Mouse (Mus musculus) CD4-positive helper T cell, adult 2 months (primary cell): Measurements from ENCODE around the gene Olfr1293-ps.

Source experiments
- DNase-seq: peaks from one replicate; pipeline ENCODE4 v3.0.0-alpha.2; 2012; ENCODE audit warnings: low read depth, missing footprints, low spot score

Olfr1293-ps gene

GRCm38 (mm10) chr2:111524903-111525302, at the start of gene Olfr1293-ps:
TSS of gene Olfr1293-ps (plus strand) at chr2:111525203.
- no peak for DNase-seq

- no peak for DNase-seq
Measured at GRCm38 (mm10) chr2:111480519-111480918, 44.5 kb upstream of the Olfr1293-ps start, which contains the start of gene Olfr1289. TSS of gene Olfr1289 (plus strand) at chr2:111480819.

GRCm38 (mm10) chr2:111493729-111494128, 31.3 kb upstream of the Olfr1293-ps start, which contains the start of gene Olfr1290:
TSS of gene Olfr1290 (minus strand) at chr2:111493829.
- no peak for DNase-seq

DNA sequence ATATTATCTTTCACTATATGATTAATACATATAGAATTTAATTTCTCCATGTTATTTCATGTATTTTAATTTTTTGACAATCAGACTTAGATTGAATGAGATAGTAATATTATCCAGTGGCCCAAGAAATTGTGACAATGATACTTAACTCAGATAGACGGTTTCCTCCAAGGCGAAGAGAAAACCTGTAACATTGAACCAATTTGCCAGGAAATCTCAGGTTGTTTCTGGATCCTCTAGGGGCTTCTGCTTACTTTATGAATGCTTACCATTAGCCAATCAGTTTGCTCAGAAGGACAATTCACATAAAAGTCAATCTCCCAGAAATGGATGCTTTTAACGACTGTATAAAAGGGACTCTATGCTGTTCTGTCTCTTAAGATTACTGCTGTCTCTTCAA, 28.1 kb upstream of the Olfr1293-ps start, which contains the start of gene Olfr1291-ps1:
TSS of gene Olfr1291-ps1 (plus strand) at position 301 of the 400 bp plus-strand sequence.
- DNase-seq: no peak

- DNase-seq: no peak
Measured at GRCm38 (mm10) chr2:111517451-111517850, 7.6 kb upstream of the Olfr1293-ps start.

GRCm38 (mm10) chr2:111540191-111540590, 15.2 kb downstream of the Olfr1293-ps start, which contains the start of gene Olfr1294:
TSS of gene Olfr1294 (minus strand) at chr2:111540291.
- DNase-seq: no peak

- DNase-seq: no peak
Measured at GRCm38 (mm10) chr2:111569581-111569980, 44.6 kb downstream of the Olfr1293-ps start, which contains the start of gene Olfr1295. TSS of gene Olfr1295 (minus strand) at chr2:111569681.
